Mouse (Mus musculus): ENCODE results near the gene Alk.

GRCm38 (mm10) chr17:72546274-72546673 is 58.2 kb downstream of the Alk start:
- no peak for TF ChIP-seq CTCF (IDR thresholded peaks at IDR 0.05; ENCODE audit: extremely low read depth, insufficient read depth, low read length)
- no peak for TF ChIP-seq POLR2A (IDR thresholded peaks at IDR 0.05; ENCODE audit: extremely low read depth, insufficient read depth, low read length)
